Mouse (Mus musculus): ENCODE measurements around the gene Slc39a11.
A peak's percentile ranks its signal among the peaks of the same experiment; 100 is the strongest.

Gene Slc39a11

DNA sequence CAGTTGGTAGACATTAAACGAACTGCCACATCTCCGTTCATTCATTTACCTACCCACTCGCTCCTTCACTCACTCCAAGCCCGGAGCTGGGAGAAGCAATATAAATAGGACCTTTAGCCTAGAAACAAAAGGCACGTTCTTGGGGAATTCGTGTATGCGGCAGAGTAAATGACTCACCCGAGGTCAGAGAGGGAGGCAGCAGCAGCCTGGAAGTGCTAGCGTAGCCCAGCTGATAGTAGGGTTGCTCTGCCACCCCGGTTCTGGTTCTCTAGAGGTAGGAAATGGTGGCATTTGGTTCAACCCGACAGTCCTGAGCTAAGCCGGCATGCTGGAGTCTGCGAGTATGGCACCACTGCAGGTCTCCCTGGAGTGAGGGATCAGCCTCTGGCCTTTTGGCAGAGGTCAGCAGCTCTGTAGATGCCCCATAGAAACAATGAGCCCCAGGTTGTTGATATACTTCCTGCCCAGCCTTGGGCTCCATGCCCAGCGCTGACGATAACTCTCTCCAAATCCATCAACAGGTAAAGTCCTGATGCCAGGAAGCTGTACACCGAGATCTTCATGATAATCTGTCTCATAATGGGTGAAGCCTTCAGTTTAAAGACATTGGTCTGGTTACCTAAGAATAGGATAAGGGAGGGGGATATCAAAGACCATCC lies 440.5 kb downstream of the Slc39a11 start:
- DNase-seq: no peak

DNA sequence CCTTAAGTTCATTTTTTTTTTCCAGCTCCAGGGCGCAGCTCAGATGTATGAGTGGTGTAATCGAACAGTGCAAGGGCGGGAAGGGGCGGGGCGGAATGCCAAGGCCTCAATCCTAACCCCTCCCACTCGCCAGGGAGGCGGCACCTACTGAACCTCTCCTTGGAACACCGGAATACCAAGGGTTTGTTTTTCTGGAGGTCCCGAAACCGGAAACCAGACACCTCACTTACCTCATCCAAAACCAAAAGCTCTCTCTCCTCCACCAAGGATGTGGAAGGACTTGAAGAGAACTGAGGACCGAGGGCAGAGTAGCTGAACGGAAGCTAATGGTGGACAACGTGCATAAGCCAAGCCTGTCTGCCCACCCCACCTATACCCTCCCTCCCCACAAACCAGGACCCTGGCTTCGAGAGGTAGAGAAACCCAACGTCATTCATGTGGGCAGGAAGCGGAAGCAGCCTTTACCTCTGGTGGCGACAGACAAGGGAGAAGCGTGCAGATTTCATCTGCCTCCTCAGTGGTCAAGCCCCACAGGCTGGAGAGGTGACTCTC lies 441.3 kb downstream of the Slc39a11 start:
- DNase-seq: no peak

DNA sequence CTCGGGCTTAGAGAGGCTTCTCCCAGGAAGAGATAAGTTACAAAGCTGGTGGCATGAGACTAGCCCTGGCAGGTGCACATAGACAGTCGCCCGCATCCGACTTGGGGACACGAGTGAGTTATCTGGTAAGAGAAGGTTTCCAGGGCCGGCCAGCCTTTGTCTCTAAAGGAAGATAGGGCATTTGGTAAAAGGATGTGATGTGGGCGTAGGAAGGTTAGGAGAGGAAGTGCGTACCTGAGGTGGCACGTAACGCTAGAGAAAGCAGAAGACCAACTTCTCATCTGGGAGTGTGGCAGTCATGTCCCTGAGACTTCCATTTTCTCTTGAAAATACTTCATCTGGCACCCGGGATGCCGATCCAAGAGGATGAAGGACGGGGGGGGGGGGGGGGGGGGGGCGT lies 441.9 kb downstream of the Slc39a11 start:
- DNase-seq: no peak

DNA sequence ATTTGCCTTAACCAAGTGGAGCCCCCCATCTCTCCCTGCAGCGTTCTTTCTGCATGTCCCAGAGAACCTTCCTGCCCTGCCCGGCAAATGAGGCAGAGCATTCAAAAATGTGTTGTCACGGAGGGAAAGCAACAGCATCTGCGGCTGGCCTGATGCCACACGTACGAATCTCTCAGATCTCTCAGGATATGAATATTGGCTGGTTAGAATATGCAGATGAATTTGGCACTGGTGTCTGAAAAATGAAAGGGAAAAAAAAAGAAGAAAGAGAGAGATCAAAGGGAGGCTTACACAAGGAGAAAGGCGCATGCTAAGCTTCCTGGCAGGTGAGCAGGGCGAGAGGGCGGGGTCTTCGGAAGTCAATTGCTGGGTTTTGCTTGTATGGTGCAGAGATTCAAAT lies 443.8 kb downstream of the Slc39a11 start:
- DNase-seq: no peak

DNA sequence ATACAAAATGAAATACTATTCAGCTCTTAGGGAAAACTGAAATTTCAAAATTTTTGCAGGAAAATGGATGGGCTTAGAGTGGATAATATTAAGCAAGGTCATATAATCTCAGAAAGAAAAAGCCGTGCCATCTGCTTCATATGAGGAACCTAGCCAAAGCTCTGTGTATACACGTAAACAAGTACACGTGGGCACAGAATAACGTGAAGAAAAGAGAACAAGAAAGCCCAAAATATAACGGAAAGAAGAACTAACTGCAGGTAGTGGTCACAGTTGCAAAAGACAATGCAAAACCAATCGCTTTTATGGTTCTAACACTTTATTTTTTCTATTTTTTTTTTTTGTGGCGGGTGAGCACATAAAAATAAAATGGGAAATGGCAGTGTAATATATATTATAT lies 446.9 kb downstream of the Slc39a11 start:
- no peak for DNase-seq

DNA sequence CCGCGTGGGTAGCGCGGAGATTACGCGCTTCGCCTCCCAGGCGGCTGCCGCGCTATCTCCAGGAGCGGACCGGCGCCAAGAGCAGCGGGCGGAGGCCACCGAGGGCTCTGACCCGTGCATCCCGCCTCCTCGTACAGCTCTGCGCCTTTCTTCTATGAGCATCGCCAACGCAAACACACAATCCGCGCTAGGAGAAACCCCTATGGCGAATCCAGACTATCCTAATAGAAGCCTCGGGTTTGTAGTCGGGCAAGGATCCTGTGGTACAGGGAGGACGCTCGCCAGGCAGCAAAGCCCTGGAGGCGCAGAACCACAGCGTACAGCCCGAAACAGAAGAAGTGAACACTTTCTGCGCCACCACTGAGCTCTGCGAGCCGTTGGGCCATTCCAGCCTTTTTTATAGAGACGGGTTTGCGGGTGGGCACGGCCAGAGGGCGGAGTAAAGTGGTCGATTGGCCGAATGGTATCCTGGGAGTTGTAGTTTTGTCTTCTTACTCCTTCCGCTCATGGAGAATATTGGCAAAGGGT lies 448.3 kb downstream of the Slc39a11 start:
- peak; percentile 91 for DNase-seq

DNA sequence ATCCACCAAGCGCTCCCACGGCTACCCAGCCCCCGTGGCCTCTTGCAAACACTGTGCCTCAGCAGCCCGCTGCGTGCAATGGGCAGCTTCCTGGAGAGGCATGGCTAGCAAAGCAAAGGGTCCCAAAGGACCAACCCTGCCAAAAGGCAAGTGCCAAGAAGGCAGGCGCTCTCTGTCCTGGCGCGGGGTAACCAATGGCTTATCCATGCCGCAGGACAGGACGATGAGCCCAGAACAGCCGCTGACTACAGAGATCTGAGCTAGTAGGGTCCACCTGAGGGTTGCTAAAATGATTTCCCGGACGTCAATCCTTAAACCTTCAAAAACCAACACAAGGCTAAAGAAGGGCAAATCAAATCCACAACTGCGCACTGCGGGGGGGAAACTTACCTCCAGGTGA lies 449.0 kb downstream of the Slc39a11 start:
- DNase-seq: no peak

DNA sequence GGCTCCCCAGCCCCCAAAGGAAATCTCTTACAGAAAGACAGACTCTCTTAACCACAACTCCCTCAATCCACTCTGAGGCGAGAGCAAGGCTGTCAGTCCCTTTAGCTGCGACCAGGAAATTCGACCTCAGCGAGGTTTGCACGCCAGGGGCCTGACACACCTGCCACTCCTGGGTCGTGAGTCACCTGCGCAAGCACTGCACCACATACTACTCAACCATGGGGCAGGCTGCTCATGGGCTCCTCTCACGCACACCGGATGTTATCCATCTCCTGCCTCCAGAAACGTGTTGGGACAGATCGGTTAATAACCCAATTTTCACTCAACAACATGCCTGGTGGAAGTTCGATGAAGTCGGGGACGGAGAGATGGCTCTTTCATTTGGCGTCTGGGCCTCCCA lies 451.3 kb downstream of the Slc39a11 start:
- no peak for DNase-seq

DNA sequence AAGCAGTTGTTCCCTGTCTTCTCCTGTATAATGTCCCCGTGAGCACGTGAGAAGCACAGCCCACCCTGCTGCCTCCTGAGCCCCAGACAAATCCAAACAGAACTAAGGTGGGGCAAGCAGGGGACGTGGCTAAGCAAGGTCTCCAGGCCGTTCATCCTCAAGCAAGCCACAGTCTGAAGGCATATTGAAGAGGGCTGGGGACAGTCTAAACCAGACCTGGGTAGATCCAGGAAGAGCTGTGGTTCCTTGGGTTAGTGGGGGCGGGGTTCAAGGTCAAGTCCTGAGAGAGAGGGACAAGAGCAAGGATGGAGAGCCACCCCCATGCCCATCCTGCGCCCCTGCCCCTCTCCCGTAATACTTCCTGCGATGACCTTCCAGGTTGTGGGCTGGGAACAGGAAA lies 452.3 kb downstream of the Slc39a11 start:
- no peak for DNase-seq

DNA sequence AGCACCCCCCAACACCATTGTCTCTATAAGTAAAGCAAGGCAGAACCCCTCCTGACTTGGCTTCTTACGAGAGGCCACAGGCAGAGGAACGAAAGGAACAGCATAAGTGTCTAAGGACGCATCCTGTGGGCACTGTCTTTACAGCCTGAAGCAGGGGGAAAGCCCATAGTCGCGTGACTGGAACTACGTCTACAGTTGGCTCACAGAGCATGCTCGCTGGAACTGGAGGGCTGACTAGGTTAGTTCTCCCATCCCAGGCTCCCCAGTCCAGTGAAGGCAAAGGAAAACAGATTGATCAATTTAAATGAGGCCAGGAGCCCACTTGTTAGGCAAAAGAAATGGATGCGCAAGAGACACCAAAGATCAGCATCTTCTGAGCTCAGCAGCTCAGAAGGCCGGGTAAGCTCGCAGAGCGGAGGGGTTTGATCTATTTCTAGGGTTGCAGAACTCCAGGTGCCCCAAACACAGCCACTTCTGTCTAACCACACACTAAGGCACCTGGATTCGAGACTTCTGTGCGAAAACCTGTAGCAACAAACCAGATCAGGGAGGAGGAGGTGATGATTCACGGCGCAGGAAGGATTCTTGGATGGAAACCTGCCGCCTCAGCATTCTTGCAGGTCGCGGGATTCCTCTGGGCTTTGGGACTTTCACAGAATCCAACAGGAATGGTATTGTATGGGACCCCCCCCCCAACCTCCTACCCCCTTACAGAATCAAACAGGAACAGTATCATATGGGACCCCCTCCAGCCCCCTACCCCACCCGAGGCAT lies 453.5 kb downstream of the Slc39a11 start:
- DNase-seq: no peak
